Mouse (Mus musculus) fibroblast of lung, adult 2 months (primary cell): Measurements from ENCODE around the gene Tmcc3.
"Not testable (repeated sequence)": the region's sequence is repeated elsewhere in the genome, so short reads cannot be mapped to it uniquely, and the experiment has no call there.

Experiments used
- DNase-seq: peaks from one replicate; pipeline ENCODE4 v3.0.0-alpha.2; 2011; ENCODE audit warnings: low read depth

The Tmcc3 gene

DNA sequence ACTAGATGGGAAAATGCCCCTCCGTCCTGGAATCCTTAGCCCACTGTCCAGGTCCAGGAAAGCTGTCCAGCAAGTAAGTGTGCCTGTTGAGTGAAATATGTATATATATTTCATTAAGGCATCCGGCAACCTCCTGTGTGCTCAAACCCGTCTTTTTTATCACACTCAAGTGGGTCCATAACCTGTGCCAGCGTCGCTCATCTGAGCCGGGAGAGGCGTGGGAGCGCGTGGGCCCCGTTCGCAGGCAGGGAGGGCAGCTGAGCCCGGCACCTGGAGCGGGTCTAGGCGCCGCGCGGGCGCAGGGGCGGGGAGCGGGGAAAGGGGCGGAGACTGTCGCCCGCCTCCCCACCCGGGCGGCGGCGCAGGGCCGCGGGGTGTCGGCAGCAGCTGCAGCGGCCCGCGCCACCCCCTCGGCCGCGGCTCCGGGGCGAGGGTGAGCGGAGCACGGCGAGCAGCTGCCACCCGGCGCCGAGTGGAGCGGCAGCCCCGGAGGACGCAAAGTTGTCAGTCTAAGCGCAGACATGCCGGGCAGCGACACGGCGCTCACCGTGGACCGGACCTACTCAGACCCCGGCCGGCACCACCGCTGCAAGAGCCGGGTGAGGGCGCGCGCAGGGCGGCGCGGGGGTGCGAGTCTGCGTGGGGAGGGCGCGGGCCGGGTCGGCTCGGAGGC is 202.9 kb downstream of the Tmcc3 start:
- no peak for DNase-seq

DNA sequence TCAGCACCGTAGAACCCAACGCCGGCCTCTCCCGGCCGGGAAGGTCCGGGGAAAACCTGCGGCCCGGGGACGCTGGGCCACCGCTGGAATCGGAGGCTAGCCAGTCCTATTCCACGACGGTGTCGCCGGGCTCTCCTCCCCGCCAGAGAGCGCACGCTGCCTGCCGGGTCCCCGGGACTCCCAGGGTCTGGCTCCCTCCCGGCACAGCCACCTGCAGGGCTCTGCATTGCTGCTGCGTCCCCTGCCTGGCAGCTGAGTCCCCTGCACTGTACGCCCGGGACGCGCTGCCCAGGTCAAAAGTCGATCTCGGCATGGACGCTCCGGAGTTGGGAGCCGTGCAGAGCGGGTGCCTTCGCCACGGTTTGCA is 203.4 kb downstream of the Tmcc3 start:
- DNase-seq, result no peak

DNA sequence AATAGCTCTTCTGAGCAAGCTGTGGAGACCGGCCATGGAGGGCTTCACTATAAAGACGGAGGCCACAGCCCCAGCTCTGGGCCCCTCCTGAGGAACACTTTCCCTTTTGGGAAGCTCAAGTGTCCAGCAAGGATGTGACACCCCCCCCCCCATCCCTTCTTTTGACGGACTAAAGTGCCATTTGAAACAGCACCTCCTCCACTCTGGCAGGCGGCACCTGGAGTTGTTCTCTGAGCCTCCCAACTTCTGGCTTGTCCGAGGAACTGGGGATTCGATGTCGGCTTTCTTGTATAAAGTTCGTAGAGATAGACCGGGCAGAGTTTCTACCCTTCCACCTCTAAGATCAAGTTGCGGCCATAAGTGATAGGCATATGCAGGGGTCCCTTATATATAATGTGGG is 203.8 kb downstream of the Tmcc3 start:
- no peak for DNase-seq

DNA sequence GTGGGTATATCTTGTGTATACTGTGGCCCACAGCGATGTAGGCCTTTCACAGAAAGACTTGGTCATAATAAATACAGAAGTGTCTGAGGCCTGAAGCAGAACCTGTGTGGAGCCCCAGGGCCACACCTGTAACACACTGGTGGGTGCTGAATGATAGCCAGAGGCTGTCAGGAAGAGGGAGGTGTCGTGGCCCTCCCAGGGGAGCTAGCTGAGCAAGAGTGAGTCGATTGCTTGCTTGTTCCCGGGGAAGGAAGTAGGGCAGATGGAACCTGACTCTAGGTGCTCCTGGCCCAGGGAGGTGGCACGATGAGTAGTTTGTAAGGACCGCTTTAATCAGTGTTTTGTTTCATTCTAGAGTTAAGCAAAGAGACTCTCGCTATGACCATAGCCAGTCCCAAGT is 208.1 kb downstream of the Tmcc3 start:
- no peak for DNase-seq

DNA sequence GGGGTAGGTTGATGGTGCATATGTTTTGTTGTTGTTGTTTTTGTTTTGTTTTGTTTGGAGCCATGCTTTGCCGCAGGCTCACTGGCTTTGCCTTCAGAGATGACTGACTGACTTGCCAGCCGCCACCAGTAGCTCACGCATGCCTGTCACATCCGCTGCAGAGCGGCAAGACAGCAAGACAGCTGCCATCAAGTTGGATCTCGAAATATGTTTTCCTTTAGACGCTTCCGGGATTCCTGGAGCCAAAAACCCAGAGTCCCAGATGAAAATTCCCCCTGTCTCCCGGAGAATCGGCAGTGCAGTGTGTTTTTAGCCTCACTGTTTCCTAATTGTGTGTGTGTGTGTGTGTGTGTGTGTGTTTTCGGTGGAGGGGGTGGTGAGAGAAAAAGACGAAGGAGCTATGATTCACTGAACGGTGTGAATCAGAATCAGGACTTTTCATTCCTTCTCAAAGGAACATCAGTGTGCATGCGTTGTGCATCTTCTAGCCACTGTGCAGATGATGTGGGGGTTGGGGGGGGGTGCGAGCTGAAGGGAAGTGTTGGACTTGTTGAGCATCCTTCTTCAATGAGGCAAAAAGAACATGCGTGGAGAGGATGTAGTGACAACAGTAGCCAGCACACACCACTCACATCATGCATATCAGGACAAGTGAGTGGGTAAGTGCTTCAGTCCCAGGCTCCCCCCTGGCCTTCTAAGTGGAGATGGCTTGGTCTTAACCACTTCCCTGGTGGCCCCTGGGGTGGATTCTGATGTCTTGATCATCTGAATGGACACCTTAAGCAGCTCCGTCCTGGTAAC is 208.8 kb downstream of the Tmcc3 start:
- DNase-seq, result no peak

DNA sequence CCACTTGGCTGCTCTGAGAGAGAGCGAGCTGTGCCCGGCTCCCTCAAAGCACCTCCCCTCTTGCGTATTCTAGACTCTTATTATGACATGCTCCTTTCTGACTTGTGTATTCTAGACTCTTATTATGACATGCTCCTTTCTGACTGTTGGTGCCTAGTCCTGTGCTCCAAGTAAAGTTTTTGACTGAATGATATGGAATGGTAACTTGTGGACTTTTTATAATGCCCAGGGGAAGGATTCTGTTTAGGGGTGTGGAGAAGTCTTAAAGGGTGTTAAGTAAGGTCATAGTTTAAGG is 209.3 kb downstream of the Tmcc3 start:
- DNase-seq, result no peak

DNA sequence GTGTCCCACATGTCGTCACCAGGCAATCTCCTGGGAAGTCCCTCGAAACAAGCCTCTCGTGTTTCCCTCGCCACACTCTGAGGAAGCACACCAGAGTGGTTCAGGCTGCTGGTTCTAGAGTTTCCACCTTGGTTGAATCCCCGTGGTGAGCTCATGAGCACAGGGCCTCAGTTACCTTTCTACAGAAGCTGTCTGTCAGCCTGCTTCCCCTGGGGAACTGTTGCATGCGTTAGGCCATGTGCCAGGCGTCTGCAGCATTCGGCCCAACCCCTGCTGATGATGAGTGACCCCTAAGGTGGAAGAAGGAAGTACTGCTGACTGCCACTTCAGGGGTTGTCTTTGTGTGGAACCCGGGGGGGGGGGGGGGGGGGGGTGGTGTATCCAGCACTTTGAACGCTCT is 210.0 kb downstream of the Tmcc3 start:
- no peak for DNase-seq

DNA sequence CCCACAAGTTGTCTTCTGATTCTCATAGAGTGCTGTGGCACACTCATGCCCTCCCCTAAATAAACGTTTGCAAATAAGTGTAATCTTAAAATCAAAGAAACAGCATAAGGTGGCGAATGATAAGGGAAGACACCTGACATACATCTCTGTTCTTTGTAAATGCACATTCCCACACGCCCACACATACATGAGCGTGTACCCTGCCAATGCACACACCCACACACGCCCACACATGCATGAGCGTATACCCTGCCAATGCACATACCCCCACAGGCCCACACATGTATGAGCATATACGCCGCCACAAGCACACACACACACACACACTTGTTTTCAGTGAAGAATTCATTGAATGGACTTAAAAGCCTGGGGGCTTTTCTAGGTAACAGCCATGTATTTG is 211.5 kb downstream of the Tmcc3 start:
- no peak for DNase-seq

DNA sequence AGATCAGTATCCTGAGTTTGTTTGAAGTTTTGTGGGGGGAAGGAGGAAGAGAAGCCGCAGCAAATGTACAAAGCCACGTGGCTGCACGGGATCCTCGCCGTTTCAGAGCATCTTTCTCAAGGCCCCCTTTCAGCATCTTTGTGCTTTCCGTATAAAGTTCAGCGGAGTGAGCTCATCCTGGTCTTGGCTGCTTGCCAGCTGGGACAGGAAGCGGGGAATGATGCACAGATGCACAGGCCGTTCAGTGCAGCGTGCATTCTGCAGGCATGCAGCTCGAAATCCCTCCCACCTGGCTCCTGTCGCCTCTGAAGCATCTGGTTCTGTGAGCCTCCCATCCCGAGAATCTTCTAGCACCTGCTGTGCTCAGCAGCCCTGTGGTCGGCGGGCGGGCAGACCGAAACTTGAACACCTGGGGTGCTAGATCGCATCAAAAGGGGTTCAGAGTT is 212.0 kb downstream of the Tmcc3 start:
- DNase-seq, result no peak

DNA sequence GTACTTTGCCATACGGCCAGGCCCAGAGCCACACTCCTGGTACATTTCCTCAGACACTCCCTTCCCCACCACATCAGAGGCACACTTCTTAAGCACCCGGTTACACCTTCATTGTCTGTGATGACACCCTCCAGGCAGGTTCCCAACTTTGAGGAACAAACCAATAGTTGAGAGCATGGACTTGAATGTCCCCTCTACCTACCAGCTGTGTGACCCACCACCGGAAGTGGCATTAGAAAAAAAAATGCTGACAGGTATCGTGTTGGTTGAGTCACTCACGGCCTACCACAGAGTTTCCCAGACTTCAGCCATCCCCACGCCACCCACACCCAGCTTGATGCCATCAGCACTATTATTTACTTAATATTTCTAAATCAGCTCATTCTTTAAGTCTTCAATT is 213.2 kb downstream of the Tmcc3 start:
- no peak for DNase-seq

DNA sequence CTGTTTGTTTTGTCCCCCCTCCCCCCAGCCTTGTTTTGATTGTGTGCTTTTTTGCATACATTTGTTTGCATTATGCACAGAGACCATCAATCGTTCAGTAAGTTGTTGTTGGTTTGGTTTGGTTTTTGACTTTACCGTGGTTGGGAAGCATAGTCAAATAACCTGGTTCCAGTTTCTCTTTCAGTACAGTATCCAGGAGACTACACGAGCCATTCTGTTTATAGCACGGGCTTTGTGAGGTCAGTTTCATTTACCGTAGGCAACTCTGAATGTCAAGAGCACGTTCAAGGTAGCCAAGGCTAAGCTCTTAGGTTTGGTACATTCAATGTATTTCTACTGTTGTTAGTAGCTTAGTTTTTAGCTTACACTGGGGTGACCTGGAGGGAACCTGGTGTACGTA is 214.0 kb downstream of the Tmcc3 start:
- no peak for DNase-seq

DNA sequence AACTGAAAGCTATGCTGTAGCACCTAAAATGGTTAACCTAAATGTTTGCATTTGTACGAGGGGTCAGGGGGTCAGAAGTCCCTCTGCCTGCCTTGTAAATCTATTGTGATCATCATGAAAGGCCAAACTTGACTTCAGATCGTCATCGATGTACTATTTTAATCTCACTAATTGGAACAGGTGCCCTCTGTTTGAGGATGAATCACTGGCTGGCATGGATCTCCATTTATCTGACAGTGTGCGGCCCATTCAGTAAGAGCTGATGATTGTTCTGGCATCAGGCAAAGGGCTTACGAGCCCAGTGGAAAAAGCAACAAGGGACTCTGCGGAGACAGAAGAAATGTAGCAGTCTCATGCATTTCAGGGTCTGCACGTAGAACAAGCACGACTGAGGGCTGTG is 215.1 kb downstream of the Tmcc3 start:
- no peak for DNase-seq

DNA sequence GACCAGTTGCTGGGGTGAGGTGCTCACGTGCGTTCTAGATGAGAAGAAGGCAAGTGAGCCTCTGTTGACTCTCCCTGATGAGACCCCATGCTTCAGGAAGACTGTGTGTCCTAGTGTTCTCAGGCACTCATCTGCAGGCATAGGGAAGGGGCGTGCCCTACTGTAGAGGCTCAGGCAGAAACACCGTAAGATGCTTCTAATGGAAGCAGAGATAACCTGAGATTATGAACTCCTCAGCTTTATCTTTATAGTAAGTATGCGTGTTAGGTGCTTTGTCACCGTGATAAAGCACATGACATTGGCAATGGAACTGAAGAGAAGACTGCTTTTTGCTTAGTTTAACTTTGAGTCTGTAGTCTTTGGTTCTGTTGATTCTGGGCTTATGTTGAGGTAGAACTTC is 215.5 kb downstream of the Tmcc3 start:
- DNase-seq, result no peak

DNA sequence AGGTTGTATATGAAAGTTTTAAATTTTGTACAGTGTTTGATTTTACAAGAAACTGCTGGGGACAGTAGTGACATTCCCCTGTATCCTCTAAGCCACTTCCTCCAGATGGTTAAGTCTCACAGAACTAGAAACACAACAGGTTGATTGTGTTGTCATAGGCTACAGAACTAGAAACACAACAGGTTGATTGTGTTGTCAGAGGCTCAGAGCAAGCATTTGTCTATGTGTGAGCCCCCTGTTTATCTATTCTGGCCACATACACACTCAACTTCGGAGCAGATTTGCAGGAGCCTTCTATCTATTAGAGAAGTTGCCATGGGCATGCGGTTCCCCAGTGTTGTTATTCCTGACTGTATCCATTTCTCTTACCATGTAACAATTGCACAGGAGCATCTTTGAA is 218.3 kb downstream of the Tmcc3 start:
- no peak for DNase-seq

DNA sequence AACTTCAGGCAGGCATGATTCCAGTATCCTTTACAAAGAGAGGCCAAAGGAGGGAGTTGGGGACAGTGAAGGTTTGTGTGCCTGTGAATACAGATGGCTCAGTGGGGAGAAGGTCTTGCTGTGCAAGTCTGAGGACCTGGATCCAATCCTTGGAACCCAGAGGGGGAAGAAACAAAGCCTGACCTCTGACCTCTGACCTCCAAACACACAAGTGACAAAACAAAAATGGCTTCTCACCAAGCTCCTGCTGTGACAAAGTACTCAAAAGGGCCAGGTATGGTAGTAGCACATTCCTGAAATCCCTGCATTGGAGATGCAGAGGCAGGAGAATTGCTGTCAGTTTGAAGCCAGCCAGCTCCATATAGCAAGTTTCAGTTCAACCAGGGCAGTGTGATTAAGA is 219.7 kb downstream of the Tmcc3 start:
- no peak for DNase-seq

DNA sequence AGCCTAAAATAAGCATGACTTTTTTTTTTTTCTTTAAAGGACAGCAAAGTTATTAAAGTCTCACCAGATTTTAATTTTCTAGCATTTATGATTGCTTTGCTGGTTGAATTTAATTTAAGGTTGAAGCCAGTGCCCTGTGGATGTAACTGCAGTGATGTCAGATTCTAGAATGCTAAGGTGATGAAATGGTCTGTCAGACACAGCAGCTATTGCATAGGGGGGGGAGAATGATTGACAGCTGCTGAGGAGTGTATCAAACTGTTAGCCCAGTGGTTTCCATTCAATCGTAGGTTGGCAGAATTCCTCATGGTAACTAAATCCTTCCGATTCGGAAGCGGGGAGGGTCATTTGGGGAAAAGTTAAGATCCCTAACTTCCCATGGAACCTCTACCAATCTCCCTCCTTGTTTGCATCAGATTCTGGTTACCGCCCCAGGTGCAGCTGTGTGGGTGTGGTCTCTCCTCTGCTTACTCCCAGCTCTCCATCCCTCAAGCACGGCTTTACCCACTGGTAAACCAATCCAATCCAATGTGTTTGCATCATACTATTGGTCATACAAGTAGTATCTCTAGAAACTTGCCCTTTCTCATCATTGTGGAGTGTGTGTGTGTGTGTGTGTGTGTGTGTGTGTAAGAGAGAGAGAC is 221.5 kb downstream of the Tmcc3 start:
- DNase-seq, result no peak

DNA sequence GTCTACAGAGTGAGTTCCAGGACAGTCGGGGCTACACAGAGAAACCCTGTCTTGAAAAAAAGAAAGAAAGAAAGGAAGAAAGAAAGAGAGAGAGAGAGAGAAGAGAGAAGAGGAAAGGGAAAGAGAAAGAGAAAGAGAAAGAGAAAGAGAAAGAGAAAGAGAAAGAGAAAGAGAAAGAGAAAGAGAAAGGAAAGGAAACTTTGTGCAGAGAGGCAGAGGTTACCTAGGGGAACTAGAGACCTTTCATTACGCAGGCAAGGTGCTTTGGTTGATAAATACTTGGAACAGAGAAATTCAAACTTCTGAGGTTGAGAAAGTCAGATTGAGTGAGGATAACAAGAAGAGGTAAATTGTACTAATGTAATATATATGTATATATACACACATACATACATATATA is 226.9 kb downstream of the Tmcc3 start:
- not testable (repeated sequence) for DNase-seq

DNA sequence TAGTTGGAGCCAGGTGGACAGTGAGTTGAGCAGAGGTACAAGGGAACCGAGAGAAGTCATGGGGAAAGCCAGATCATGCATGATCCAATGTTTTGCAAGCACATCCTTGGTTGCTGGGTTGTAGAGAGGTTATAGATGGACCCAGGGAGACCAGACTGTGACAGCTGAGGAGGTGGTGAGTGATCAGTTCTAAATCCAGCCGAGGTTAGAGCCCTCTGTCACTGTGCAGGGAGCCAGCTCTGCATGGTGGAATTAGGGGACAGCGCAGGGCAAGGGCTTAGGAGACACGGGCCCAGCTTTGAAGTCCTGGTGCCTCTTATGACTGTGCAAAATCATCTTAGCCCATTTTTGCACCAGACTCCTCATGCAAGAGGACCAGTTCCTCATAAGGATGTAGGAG is 228.5 kb downstream of the Tmcc3 start:
- no peak for DNase-seq

DNA sequence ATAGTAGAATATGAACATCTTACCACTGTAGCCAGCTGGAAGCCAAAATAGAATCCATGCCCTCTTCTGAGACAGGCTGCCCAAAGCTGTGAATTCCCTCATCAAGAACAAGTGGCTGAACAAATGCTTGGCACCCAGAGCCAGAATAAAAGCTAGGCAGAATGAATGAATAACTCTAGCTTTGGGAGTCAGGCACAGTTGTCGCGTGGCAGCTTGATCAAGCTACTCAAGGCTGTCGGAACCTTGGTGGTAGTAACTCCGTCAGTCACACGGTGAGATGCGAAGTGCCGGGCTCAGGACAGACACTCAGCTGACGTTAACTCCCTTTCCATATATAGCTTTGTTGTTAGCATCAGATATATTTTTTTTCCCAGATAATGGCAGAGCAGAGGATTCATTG is 232.2 kb downstream of the Tmcc3 start:
- DNase-seq, result no peak

DNA sequence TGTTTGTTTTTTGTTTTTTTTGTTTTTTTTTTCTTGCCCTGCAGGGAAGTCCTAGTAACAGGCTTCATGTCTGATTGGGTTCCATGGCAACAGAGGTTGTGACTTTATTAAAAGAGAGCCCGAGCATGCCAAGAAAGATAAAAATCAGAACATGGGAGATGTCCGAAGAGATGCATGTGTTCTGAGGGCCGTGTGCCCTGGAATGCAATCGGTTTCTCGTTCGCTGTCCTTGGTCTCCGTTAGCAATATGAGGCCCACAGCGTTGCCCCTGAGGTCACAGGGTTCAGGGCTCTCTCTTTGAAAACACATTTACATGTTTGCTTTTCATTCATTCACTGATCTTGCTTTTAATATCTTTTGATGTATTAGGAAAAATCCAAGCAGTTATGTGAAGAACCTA is 233.1 kb downstream of the Tmcc3 start:
- no peak for DNase-seq

DNA sequence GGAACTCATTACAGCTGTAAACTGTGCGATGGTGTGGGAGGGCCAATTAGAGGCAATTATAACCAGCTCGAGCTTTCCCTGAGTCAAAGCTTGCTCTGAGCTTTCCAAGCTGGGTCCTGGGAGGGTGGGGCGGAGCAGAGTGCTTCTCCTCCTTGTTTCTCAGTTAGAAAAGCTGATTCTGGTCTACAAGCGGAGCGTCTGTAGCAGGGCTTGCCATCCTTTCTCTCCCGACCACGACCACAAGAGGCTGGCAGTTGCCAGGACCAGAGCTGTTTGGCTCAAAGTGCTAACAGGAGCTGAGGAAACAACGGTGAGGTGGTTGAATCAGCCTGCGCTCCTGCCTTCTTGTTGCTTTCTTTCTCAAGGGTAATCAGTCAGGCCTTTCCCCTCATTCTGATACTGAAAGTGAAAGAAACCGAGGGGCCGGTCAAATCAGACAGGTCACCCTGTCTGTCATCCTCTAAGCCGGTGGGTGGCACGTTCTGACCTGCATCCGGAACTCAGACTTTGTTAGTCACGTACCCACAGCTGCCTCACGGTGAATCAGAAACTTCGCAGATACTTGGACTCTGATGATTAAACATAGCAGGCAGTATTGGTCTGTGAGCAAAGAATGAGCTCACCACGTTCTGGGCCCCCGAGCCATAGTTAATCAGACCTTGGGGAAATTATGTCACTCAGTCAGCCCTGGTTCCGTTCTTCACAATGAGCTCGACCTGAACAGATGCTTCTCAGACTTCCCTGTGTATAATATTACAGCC is 233.7 kb downstream of the Tmcc3 start:
- DNase-seq, result peak; percentile 67

DNA sequence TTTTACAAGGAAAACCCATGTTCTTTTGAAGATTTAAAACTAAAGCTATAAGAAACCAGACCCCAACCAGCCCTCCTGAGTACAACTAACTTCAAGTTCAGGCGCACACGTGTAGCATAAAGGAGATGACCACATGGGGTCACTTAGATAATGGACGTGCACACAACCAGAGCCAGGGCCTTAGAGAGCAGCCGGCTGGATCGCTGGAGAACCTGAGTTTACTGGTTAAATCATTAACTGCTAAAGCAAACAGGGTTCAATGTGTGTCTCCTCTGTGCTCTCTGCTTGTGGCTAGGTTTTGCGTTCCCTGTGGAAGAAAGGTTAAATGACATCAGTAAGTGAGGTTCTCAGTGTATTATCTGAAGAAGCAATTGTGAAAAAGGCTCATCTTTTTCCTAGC is 234.9 kb downstream of the Tmcc3 start:
- no peak for DNase-seq
